Mouse (Mus musculus) left cerebral cortex, adult 11 months (tissue): ENCODE measurements at regions not wholly inside any gene's neighbourhood (a gene's known extent, or its start where the extent isn't known, plus 50 kb on each side); places are given as distances from the start of the nearest gene placed in this dataset.
"Not testable (repeated sequence)": the region's sequence is repeated elsewhere in the genome, so short reads cannot be mapped to it uniquely, and the experiment has no call there.

Experiments
- DNase-seq: peaks from one replicate; pipeline ENCODE4 v3.0.0; 2022; ENCODE audit warnings: low spot score

DNA sequence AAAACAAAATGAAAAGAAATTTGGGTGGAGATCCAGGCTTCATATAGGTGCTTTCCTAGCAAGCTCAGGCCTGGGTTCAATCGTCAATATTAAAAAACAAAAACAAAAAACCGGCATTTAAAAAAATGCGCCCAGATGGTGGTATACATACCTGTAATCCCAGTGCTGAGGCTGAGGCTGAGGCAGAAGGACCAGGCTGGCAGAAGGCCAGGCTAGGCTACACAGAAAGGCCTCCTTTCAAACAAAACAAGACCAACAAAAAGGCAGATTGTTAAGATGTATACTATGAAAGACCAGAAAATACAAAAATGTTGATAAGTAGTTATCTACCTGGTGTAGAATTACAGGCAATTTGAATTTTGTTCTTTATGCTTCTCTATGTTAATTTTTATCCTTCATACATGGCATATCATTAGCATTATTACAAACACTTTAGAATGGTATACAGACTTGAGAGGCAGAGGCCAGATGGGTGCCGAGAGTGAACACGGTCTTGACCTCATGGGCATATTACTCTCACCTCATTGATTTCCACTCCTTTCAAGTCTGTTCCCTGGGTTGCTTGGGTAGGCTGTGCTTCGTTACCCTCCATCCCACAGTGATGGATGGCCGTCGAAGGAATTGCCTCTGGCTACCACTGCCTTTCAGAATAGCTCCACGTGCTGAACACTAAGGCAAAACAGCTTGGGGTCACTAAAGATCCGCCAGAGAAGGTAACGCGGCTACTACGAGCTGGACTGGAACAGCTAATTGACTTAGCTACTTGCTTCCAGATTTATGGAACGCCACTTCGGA, 339.6 kb upstream of the Gm6657 start:
- no peak for DNase-seq

- no peak for DNase-seq
These were observed 338.2 kb upstream of the Gm6657 start for GRCm38 (mm10) chr12:77855796-77856195.

DNA sequence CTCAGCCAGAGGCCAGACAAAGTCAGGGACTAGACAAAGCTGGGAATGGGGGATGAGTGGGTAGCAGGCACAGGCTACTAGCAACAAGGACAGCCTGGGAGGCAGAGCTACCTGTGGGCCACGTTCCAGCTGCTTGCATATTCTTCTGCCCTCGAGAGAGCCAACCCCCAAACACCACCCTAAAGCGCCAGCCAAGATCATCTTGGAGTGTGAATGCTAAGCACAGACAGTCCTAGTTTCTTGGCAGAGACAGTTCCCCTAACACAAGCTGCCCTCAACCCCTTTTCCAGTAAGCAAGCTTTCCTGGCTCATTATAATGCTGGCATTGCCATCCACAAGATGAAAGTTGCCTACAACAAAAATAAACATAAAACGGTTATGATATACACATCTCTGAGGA, 336.8 kb upstream of the Gm6657 start:
- no peak for DNase-seq

DNA sequence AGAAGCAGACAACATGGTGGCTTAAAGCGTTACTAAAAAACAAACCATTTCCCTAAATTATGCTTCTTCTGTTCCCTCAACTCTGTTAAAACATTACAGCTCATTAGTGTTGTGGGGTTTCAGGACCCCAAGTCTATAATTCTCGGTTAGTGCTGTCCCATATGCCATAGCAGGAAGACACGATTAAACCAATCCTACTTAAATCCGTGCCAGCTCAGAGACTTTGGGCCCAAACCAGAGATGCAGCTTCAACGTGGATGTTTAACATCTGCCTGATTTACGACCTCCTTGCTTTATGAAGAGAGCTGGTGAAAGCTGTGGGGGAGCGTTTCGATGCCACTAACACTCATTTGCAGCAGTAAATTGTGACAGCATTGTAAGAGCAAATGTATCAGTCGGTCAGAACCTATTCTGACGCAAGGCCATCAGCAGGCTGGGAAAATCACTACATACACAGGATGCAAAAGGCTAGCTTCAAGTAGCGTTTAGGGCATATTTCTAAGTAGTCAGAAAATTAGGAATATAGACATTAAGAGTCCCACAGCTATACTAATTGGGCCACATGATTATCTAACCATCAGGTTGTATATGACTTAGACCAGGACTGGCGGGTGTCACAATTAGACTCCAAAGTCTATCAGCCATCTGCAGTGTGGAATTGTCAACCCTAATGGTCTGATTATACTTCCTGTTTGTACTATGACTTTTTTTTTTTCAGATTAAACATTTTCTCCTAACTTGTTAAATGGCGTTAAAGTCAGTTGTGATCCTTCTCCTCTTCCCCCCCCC, 333.1 kb upstream of the Gm6657 start:
- DNase-seq = no peak

DNA sequence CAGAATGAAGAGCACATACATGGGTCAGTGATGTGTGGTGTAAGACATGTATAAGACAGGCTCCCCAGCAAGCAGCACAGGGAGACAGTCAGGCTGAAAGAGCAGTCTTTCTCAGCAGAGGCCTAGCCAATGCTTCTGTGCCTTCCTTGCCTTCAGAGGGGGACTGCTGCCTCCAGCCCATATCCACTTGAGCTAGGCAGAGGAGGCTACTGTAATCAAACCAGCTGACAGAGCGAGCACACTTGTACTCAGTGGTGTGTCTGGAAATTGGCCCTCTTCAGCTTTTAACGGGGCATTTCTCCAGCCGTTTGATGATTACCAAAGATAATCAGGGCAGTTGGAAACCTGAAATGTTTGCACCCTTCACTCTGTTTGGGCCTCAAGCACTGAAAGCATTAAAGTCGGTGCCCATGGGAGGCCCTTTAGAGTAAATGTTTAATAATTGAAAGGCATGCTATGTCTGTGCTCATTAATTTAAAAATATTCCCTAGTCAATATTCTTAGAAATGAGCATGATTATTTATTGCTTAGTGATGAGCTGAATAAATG, 326.0 kb upstream of the Gm6657 start:
- DNase-seq = no peak

DNA sequence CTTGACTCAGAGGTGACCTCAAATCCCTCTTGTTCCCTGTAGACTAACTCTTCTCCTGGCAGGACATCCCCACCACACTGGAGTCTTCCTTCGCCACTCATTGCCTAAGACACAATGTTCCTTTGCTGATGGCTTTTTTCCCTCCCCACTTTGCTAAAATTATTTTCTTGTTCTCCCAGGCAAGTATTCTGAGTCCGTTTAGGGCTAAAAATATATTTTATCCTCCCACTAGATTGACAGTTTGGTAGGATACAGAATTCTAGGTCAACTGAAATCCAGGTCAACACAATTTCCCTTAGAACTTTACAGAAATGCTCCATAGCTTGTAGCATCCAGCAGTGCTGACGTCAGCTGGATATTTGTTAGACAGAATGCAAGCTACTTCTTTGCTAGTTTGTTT, 324.7 kb upstream of the Gm6657 start:
- DNase-seq = no peak

DNA sequence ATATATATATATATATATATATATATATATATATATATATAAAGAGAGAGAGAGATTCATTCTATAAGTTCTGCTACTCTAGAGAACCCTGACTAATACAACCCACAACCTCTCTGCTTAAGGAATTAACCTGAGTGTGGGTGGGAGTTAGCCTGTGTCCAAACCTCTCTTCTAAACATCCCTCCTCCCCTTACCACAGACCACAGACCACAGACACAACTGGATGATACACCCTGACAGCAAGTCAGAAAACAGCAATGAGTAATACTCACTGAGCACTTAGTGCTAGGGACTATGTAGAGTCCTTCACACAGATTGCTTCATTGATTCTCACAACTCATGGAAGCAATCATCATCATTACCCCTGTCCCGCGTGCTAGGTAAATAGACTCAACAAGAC, 306.7 kb upstream of the Gm6657 start:
- no peak for DNase-seq

DNA sequence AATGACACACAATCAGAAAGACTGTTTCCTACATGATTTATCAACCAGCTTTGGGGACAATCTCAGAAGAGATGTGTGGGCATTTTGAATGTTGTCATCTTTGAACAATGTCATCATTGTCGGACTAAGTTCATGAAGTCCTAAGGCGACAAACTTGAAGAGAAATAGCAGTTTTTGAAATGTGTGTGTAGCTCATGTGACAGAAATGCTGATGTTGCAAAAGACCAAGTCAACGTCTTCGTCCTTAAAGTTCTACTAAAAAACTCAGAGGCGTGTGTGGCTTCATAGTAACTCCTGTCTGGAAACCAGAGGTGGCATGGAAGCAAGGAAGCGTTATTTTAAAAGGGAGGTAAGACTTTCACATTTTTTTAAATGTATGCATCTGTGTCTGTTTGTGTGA, 302.6 kb upstream of the Gm6657 start:
- no peak for DNase-seq

GRCm38 (mm10) chr12:77894238-77894637, 299.8 kb upstream of the Gm6657 start:
- no peak for DNase-seq

- no peak for DNase-seq
These were observed 298.5 kb upstream of the Gm6657 start for GRCm38 (mm10) chr12:77895508-77895907.

DNA sequence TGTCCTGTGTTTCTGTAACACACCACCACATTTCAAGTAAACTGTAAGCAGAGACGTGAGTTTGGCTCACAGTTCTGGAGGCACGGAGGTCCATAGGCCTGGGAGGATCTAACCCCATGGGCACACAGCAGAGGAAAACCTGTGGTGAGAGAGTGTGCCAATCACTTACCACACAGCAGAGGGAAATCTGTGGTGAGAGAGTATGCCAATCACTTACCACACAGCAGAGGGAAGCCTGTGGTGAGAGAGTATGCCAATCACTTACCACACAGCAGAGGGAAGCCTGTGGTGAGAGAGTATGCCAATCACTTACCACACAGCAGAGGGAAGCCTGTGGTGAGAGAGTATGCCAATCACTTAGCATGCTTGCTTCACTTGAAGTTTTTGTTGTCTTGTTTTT, 295.1 kb upstream of the Gm6657 start:
- not testable (repeated sequence) for DNase-seq

- DNase-seq = no peak
These were observed 292.8 kb upstream of the Gm6657 start for GRCm38 (mm10) chr12:77901254-77901653.

DNA sequence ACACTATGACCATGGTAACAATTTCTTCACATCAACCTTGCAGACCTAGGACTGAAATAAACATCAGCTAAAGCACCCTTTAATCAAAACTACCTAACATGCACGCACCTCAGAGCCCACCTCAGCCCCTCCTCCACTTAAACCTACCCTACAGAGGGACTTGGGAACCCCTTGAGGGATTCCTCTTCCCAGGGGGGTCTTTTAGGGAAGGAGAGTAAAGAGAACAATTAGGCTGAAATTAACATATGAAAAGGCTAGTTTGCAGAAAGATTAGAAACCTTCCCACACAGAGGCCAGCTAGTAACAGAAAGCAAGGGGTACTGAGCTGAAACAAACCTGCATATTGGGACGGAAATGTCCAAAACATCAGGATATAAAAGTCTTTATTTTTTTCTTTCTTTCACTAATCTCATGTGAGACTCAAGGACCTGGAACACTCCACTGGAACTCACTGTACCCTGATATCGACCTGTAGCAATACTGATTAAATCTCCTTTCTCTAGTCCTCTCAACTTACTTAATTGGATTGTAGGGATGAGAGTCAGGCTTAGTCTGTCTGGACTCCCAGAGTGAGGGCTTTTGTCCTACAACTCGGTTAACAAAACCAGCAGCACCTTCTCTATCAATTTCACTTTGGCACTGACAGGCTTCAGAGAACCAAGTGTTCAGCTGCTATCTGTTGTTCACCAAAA, 281.0 kb upstream of the Gm6657 start:
- DNase-seq = no peak

- no peak for DNase-seq
These were observed 265.3 kb upstream of the Gm6657 start for GRCm38 (mm10) chr12:77928729-77929128.

DNA sequence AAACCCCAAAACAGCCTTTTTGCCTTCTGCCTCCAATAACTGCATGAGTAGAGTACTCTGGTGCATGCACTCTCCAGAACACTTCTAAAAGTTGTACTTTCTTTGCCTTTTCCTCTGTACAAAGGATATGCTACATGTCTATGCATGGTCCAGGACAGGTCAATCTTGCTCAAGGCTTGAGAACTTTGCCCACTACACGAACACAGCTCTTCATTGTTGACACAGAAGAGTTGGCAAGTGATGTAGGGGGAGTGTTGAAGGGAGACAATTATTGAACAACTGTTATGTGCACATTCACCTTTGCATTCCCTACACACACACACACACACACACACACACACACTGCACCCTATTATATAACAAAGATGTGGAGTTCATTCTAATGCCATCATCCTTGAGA, 264.5 kb upstream of the Gm6657 start:
- no peak for DNase-seq

- no peak for DNase-seq
These were observed 250.1 kb upstream of the Gm6657 start for GRCm38 (mm10) chr12:77943960-77944359.

DNA sequence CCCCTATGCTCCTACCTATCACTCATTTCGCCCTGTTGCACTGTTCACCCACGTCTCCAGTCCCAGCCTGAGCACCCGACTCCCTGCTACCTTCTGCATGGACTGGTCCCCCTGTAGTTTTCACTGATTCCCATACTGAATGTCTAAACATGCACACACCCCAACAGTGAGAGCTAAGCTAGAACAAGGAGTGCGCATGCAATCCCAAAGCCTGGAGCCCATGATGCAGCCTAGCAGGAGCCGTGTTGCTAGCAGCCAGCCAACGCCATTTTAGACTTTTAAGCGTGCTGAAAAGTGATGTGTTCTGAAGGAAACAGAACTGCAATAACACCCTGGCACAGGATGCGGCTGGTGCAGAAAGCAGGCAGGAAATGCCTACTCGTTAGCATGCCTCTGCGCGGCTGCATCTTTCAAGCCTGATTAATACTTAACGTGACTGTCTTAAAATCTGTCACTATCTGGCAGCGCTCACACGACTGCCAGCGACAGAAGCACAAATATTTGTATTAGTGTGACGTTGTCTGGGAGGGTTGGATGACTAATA, 244.5 kb upstream of the Gm6657 start:
- no peak for DNase-seq

DNA sequence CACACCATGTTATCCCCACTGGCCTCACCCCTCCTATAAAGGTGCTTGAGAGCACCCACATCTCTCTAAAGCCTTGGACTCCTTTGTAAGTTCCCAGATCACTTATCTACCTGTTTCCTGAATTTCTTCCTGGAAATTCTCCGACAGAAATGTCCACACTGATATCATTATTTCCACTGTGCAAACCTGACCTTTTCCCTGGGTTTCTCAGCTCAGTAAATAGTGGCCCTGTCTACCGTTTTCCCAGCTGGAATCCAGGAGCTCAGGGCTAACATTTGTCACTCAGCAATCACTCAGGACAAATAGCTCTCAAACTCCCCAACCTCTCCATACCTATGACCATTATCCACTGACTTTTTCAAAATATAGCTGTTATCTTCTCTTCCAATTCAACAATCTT, 241.6 kb upstream of the Gm6657 start:
- no peak for DNase-seq

DNA sequence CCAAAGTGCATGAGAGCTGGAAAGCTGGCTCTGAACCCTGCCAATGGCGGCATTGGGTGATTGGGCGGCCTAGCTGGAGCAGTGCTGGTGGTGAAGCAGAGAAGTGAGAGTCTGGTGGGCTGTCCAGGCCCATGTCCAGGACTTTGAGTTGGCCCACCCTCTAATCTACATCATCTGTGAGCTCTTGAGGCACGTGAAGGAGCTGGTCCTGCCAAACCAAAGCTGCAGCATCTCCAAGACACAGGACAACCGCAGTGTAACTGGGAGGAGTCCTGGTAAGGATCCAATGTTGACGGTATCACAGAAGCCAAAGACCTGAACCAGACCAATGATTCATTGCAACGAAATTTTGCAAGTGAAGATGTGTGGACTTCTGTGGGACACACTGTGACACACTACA, 231.4 kb upstream of the Gm6657 start:
- DNase-seq = no peak

DNA sequence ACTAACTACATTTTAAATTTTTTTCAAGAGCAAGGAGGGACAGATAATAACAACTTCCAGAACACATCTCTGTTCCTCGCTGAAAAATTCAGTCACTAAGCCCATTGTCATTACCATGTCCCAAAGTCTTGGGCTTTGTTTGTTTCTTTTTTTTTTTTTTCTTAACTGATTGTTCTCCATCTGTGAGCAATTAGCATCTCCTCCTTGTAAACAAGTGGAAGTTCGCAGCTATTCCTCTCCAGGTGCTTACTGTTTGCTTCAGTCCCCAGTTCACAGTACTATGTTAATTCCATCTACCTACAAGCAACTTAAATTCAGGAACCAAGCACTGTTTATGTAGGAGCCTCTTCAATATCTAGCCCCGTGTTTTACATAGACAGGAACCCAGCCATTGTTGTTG, 225.5 kb upstream of the Gm6657 start:
- DNase-seq = no peak

DNA sequence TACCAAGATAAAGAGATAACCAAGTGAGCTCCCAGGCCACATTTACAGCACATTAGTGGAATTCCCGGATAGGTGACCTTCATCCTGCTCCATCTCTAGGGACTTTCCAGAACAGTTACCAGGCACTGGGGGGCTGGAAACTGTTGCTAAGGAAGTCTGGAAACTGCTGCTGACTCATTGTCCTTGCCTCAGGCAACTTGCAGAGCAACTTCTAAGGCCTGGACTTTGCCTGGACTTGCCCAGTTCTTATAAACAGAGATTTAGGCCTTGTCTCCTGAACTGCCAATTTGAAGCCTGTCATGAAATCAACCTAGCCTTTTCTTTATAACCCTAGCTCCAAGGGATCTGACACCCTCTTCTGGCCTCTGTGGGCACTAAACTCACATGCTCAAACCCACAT, 224.0 kb upstream of the Gm6657 start:
- no peak for DNase-seq

GRCm38 (mm10) chr12:77972165-77972564, 221.9 kb upstream of the Gm6657 start:
- DNase-seq = no peak
